Mouse (Mus musculus) lung, embryonic 16.5 days (tissue): ENCODE measurements around the gene Ezh2. TPM values are rescaled to one million over a fixed set of nuclear protein-coding genes. Genes with fewer than 3 reads are reported as not detected.
"Not testable (repeated sequence)": the region's sequence is repeated elsewhere in the genome, so short reads cannot be mapped to it uniquely, and the experiment has no call there.

ENCODE experiments used
- ATAC-seq: fragments of 200-750 bp; cut with Nextera tagmentation; 2 replicates; pipeline ENCODE4 v1.8.0; 2017; ENCODE audit warnings: low read depth, mild to moderate bottlenecking, moderate library complexity
- H3K27ac ChIP-seq: fragments of 300-500 bp; sonication (generic); 2 replicates; pipeline ENCODE4 v1.5.1; 2014; ENCODE audit warnings: mild to moderate bottlenecking, control low read depth, low read length
- H3K27me3 ChIP-seq: fragments of 300-500 bp; sonication (generic); 2 replicates; pipeline ENCODE4 v1.6.1; 2014; ENCODE audit warnings: low read depth, low read length, mixed read lengths; ENCODE audit not compliant: control insufficient read depth, insufficient read depth
- H3K36me3 ChIP-seq: fragments of 300-500 bp; sonication (generic); 2 replicates; pipeline ENCODE4 v1.6.1; 2014; ENCODE audit warnings: low read length; ENCODE audit not compliant: control insufficient read depth, insufficient read depth
- H3K4me1 ChIP-seq: fragments of 300-500 bp; sonication (generic); replicated peaks from 2 replicates; pipeline ENCODE4 v1.6.1; 2014; ENCODE audit warnings: low read length, mixed read lengths; ENCODE audit not compliant: control insufficient read depth, insufficient read depth
- H3K4me2 ChIP-seq: fragments of 300-500 bp; sonication (generic); 2 replicates; pipeline ENCODE4 v1.6.1; 2014; ENCODE audit warnings: low read depth, low read length, control low read depth
- H3K4me3 ChIP-seq: fragments of 300-500 bp; sonication (generic); 2 replicates; pipeline ENCODE4 v1.5.1; 2014; ENCODE audit warnings: mild to moderate bottlenecking, low read length, control low read depth
- H3K9ac ChIP-seq: fragments of 300-500 bp; sonication (generic); 2 replicates; pipeline ENCODE4 v1.6.1; 2014; ENCODE audit warnings: low read length, control low read depth
- H3K9me3 ChIP-seq: fragments of 300-500 bp; sonication (generic); 2 replicates; pipeline ENCODE4 v1.6.1; 2016; ENCODE audit warnings: low read length; ENCODE audit not compliant: control insufficient read depth
- WGBS: fragments of 180-500 bp; shearing (Covaris S2); extraction: QIAGEN DNeasy Blood & Tissue Kit; methylation state at CpG from one replicate; pipeline ENCODE4 v1.1.7; 2014; 5-methylcytosine and 5-hydroxymethylcytosine counted together
- polyA plus RNA-seq: library from polyadenylated mRNA; unstranded; fragments of >200 nt; fragmentation: Nextera tagmentation; extraction: Ambion mirVana; gene quantifications from 2 replicates; pipeline ENCODE4 v1.2.1, GENCODE M21; 2015

Ezh2 gene
- polyA plus RNA-seq, 1 experiment from 2014 or later: 91.8 TPM

DNA sequence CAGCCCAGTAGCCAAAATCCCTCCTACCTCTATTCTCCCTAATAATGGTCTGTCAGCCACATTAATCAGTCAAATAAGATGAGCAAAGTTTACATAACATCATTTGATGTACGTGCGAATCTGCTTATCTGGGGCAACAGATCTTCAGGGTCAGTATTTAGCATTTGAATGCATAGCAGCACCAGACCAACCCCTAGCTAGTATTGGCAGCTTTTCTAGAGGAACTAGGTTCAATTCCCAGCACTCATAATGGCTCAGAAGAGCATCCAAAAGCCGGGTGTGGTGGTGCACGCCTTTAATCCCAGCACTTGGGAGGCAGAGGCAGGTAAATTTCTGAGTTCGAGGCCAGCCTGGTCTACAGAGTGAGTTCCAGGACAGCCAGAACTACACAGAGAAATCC lies 13.2 kb upstream of the Ezh2 start:
- WGBS: 49% methylated on average over 5 of the region's 5 CpGs
- not testable (repeated sequence) for H3K36me3 ChIP-seq, ATAC-seq

GRCm38 (mm10) chr6:47601931-47602330 lies 6.8 kb upstream of the Ezh2 start:
- no peaks in the 10 kb centered on the region for H3K9me3 ChIP-seq
- no peak overlapping the region for H3K27ac ChIP-seq
- no peak overlapping the region for H3K9ac ChIP-seq
- ATAC-seq: no peak
- H3K36me3 ChIP-seq: no peaks in the 10 kb centered on the region
- no peaks in the 10 kb centered on the region for H3K4me1 ChIP-seq
- no peak overlapping the region for H3K4me2 ChIP-seq
- H3K27me3 ChIP-seq: no peaks in the 10 kb centered on the region
- 69% methylated on average over 1 of the region's 1 CpGs for WGBS
- no peak overlapping the region for H3K4me3 ChIP-seq

More for the DNA sequence above, 13.2 kb upstream of the Ezh2 start:
- H3K4me3 ChIP-seq, H3K4me1 ChIP-seq, H3K27me3 ChIP-seq, H3K27ac ChIP-seq, H3K9me3 ChIP-seq, H3K9ac ChIP-seq, H3K4me2 ChIP-seq: not testable (repeated sequence)

- H3K4me1 ChIP-seq: peaks cover 4% of the 10 kb centered on the region
- H3K9me3 ChIP-seq: no peaks in the 10 kb centered on the region
- peak overlapping the region; percentile 96 for H3K4me3 ChIP-seq
- peak overlapping the region; percentile 68 for H3K4me2 ChIP-seq
- peak overlapping the region; percentile 100 for H3K9ac ChIP-seq
- 2% methylated on average over 6 of the region's 6 CpGs for WGBS
- peak overlapping the region; percentile 98 for H3K27ac ChIP-seq
- no peaks in the 10 kb centered on the region for H3K36me3 ChIP-seq
- no peaks in the 10 kb centered on the region for H3K27me3 ChIP-seq
- ATAC-seq: no peak
These were observed 555 bp upstream of the Ezh2 start for GRCm38 (mm10) chr6:47595696-47596095.

DNA sequence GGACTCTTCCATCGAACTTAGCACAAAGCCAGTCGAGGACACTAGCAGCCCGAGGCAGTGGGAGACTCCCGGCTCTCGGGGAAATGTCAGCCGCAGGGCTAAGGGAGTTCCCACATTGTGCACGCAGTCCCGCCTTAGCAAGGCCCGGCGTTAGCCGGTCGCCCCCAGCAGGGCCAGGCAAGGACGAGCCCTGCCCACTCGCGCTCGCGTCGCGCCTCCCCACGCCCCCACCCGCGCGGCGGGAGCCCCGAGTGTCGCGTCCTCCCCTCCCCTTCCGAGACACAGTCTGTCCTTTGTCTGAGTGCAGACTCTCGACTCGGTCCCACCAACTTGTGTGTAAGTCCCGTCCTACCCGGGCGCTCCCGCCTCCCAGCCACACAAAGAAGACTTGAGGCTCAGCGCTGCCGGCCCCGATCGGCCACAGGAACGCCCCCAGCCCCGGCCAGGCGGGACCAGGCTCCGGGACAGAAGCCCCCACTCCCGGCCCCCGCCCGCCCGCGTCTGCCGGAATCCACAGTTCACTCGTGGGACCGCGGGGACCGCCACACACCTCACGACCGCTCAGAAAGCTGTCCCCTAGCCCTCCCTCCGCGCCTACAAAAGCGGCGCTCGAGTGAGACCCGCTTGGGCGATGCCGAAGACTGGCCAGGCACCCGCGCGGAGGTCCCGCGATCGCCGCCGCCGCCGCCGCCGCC lies 853 bp downstream of the Ezh2 start:
- peak overlapping the region; percentile 63 for H3K4me2 ChIP-seq
- peak overlapping the region; percentile 98 for H3K27ac ChIP-seq
- no peaks in the 10 kb centered on the region for H3K36me3 ChIP-seq
- H3K4me3 ChIP-seq: peak overlapping the region; percentile 96
- H3K4me1 ChIP-seq: peaks cover 4% of the 10 kb centered on the region
- H3K9me3 ChIP-seq: no peaks in the 10 kb centered on the region
- ATAC-seq: peak; percentile 74
- H3K27me3 ChIP-seq: no peaks in the 10 kb centered on the region
- peak overlapping the region; percentile 100 for H3K9ac ChIP-seq
- WGBS: 0% methylated on average over 72 of the region's 74 CpGs

- Histone ChIP-seq H3K4me3 (peak overlapping the region; percentile 96), H3K9ac (peak overlapping the region; percentile 100), H3K27ac (peak overlapping the region; percentile 98), H3K36me3 (no peaks in the 10 kb centered on the region), H3K9me3 (no peaks in the 10 kb centered on the region), H3K27me3 (no peaks in the 10 kb centered on the region), H3K4me2 (peak overlapping the region; percentile 63), H3K4me1 (peaks cover 4% of the 10 kb centered on the region)
- ATAC-seq: no peak
- WGBS: 4% methylated on average over 9 of the region's 9 CpGs
These were observed 1.6 kb downstream of the Ezh2 start for GRCm38 (mm10) chr6:47593590-47593989.

- not testable (repeated sequence) for H3K27ac ChIP-seq, ATAC-seq, H3K36me3 ChIP-seq, H3K9ac ChIP-seq, H3K4me3 ChIP-seq, H3K4me1 ChIP-seq, H3K4me2 ChIP-seq, H3K9me3 ChIP-seq, H3K27me3 ChIP-seq
- WGBS: 84% methylated on average over 2 of the region's 2 CpGs
These were observed 7.8 kb downstream of the Ezh2 start for GRCm38 (mm10) chr6:47587332-47587731.

GRCm38 (mm10) chr6:47572887-47573286 lies 22.3 kb downstream of the Ezh2 start:
- no peaks in the 10 kb centered on the region for H3K4me1 ChIP-seq
- H3K4me3 ChIP-seq: no peak overlapping the region
- no peaks in the 10 kb centered on the region for H3K9me3 ChIP-seq
- no peak overlapping the region for H3K4me2 ChIP-seq
- no peak overlapping the region for H3K9ac ChIP-seq
- 94% methylated on average over 2 of the region's 2 CpGs for WGBS
- peaks cover 34% of the 10 kb centered on the region for H3K36me3 ChIP-seq
- H3K27me3 ChIP-seq: no peaks in the 10 kb centered on the region
- no peak overlapping the region for H3K27ac ChIP-seq
- no peak for ATAC-seq

- Histone ChIP-seq H3K27me3 (no peaks in the 10 kb centered on the region), H3K36me3 (peaks cover 37% of the 10 kb centered on the region), H3K27ac (no peak overlapping the region), H3K4me1 (no peaks in the 10 kb centered on the region), H3K4me3 (no peak overlapping the region), H3K9ac (no peak overlapping the region), H3K4me2 (no peak overlapping the region), H3K9me3 (no peaks in the 10 kb centered on the region)
- ATAC-seq: no peak
- 88% methylated on average over 1 of the region's 1 CpGs for WGBS
These were observed 29.7 kb downstream of the Ezh2 start for GRCm38 (mm10) chr6:47565326-47566035.

DNA sequence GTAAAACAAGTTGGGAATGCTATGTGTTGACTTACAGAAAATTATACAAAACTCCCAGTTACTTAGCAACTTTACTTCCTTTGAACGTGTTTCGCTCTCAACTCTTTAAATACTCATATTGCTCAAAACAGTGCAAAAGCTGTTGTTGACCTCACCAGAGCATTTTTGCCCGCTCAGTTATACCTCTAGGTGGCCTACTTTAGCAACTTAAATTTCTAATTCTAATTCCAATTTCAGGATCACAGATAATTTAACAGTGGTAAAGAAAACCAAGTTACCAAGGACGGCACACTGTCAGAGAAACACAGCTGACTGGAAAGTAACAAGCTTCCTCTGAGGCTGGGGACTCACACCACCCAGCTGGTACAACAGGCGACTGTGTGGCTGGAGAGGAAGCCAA lies 33.7 kb downstream of the Ezh2 start:
- Histone ChIP-seq H3K4me1 (no peaks in the 10 kb centered on the region), H3K9ac (no peak overlapping the region), H3K4me2 (no peak overlapping the region), H3K9me3 (no peaks in the 10 kb centered on the region), H3K36me3 (peaks cover 19% of the 10 kb centered on the region), H3K27ac (no peak overlapping the region), H3K27me3 (no peaks in the 10 kb centered on the region), H3K4me3 (no peak overlapping the region)
- 79% methylated on average over 5 of the region's 5 CpGs for whole genome bisulfite sequencing
- no peak for ATAC-seq
